Mouse (Mus musculus) adrenal gland, postnatal 0 days (tissue): ENCODE data around the gene Tipin. TPM values are rescaled to one million over a fixed set of nuclear protein-coding genes. Genes with fewer than 3 reads are reported as not detected.

Experiments used
- polyA plus RNA-seq: library from polyadenylated mRNA; unstranded; fragments of >200 nt; fragmentation: Nextera tagmentation; extraction: Ambion mirVana; gene quantifications from 2 replicates; pipeline ENCODE4 v1.2.1, GENCODE M21; 2015

Gene Tipin
- 121 and 136 TPM in 2 replicates for polyA plus RNA-seq

GRCm38 (mm10) chr9:64281105-64281780, at the start of gene Tipin:
Tipin (plus strand) TSS chr9:64281581.

DNA sequence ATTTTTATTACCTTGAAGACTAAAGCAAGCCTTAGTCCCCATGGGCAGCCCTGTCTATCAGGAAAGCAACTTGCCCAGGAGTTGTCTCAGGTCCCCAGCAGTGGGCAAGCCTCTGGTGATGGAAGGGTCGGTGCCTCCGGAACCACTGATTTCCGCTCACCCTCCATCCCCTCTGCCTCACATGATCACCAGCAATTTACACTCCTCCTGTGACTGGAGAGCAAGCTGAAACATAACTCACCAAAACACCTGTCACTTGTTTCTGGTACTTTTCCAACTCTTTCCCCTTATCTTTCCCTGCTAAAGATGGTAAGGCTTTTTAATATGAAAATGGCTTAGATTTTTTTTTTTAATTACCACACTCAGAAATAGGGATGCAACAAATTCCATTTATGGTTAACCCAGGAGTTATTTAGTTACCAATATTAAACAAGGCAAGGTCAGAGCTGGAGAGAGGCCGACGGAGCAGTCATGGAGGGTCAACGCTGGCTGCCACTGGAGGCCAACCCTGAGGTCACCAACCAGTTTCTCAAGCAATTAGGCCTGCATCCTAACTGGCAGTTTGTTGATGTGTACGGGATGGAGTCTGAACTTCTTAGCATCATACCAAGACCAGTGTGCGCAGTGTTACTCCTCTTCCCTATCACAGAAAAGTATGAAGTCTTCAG, 46.5 kb upstream of the Tipin start, which contains the start of gene Uchl4:
TSS of gene Uchl4 (plus strand) at position 434 of the 668 bp plus-strand sequence.

GRCm38 (mm10) chr9:64253021-64253904, 28.1 kb upstream of the Tipin start, which contains the start of gene Map2k1:
Map2k1 (minus strand) TSS chr9:64253631.

GRCm38 (mm10) chr9:64341254-64341566, 59.8 kb downstream of the Tipin start, which contains the start of gene Dis3l:
Dis3l (minus strand) TSS chr9:64341288.

Other genes with a start within 250 kb of the Tipin start
- gene Lctl, start 164.4 kb upstream of the Tipin start, polyA plus RNA-seq, result 0.13 and 0.36 TPM in 2 replicates
- gene Zwilch, start 108.5 kb upstream of the Tipin start, polyA plus RNA-seq, result 3.4 and 5.9 TPM in 2 replicates
- 918 and 950 TPM in 2 replicates for gene Rpl4, start 108.2 kb upstream of the Tipin start, polyA plus RNA-seq
- 39.4 and 46.3 TPM in 2 replicates for gene Snapc5, start 102.3 kb upstream of the Tipin start, polyA plus RNA-seq
- gene Uchl4, start 46.4 kb upstream of the Tipin start, polyA plus RNA-seq, result 0.94 and 1.8 TPM in 2 replicates
- gene Map2k1, start 27.9 kb upstream of the Tipin start, polyA plus RNA-seq, result 53.0 and 64.7 TPM in 2 replicates
- gene Dis3l, start 59.7 kb downstream of the Tipin start, polyA plus RNA-seq, result 7.7 and 11.0 TPM in 2 replicates
- 2.4 and 2.8 TPM in 2 replicates for gene Megf11, start 104.0 kb downstream of the Tipin start, polyA plus RNA-seq